Mouse (Mus musculus) MEL (cell line): ENCODE data around the gene Syngr4. TPM values are rescaled to one million over a fixed set of nuclear protein-coding genes. Genes with fewer than 3 reads are reported as not detected.

Experiments
- DNase-seq: peaks from one replicate; pipeline ENCODE4 v3.0.0; 2011; ENCODE audit warnings: low read depth, low spot score
- H3K27ac ChIP-seq: 2 replicates; pipeline ENCODE4 v1.5.1; 2012; ENCODE audit warnings: low read depth, mild to moderate bottlenecking, control low read depth, low read length, moderate library complexity; ENCODE audit not compliant: control insufficient read depth
- H3K27me3 ChIP-seq, 2 experiments: fragments of 150-350 bp in 1 of 2; sonication (generic) in 1 of 2; 2 replicates each; pipeline ENCODE4 v1.6.1; 2012; ENCODE audit warnings: low read length in 2 of 2, mild to moderate bottlenecking in 2 of 2, improper control_type of control experiment in 1 of 2, moderate library complexity in 1 of 2; ENCODE audit not compliant: insufficient read depth in 2 of 2, control insufficient read depth in 1 of 2
- H3K36me3 ChIP-seq, 2 experiments: 2 replicates each; pipeline ENCODE4 v1.6.1; 2012 to 2014; ENCODE audit warnings: low read length in 2 of 2, improper control_type of control experiment in 1 of 2, inconsistent platforms in 1 of 2, mild to moderate bottlenecking in 1 of 2; ENCODE audit not compliant: insufficient read depth in 2 of 2, control insufficient read depth in 1 of 2
- H3K4me1 ChIP-seq, 2 experiments: fragments of 150-350 bp in 1 of 2; sonication (generic) in 1 of 2; 2 replicates each; pipeline ENCODE4 v1.6.1; 2012; ENCODE audit warnings: low read length in 2 of 2, improper control_type of control experiment in 1 of 2, mild to moderate bottlenecking in 1 of 2; ENCODE audit not compliant: insufficient read depth in 2 of 2, control insufficient read depth in 1 of 2
- H3K4me3 ChIP-seq, 2 experiments: fragments of 150-350 bp in 1 of 2; sonication (generic) in 1 of 2; 2 replicates each; pipeline ENCODE4 v1.5.1; 2012; ENCODE audit warnings: low read depth in 2 of 2, low read length in 2 of 2, mild to moderate bottlenecking in 2 of 2, moderate library complexity in 2 of 2, control low read depth in 1 of 2, improper control_type of control experiment in 1 of 2; ENCODE audit not compliant: control insufficient read depth in 1 of 2, insufficient read depth in 1 of 2
- H3K79me2 ChIP-seq: 2 replicates; pipeline ENCODE4 v1.6.1; 2012; ENCODE audit warnings: mild to moderate bottlenecking, low read length, moderate library complexity; ENCODE audit not compliant: control insufficient read depth, poor library complexity, insufficient read depth
- H3K9ac ChIP-seq: 2 replicates; pipeline ENCODE4 v1.6.1; 2012; ENCODE audit warnings: low read depth, mild to moderate bottlenecking, control low read depth, low read length, moderate library complexity; ENCODE audit not compliant: control insufficient read depth, poor library complexity, severe bottlenecking
- H3K9me3 ChIP-seq: fragments of 150-350 bp; sonication (generic); replicated peaks from 2 replicates; pipeline ENCODE4 v1.6.1; 2012; ENCODE audit warnings: mild to moderate bottlenecking, low read length, improper control_type of control experiment, moderate library complexity; ENCODE audit not compliant: insufficient read depth
- CHD2 ChIP-seq: IDR thresholded peaks from 2 replicates; pipeline ENCODE4 v1.6.1; 2011; ENCODE audit warnings: low read length, improper control_type of control experiment
- CTCF ChIP-seq, 3 experiments: IDR thresholded peaks in 2 of 3; conservative IDR thresholded peaks in 1 of 3; 2 replicates each; pipeline ENCODE4 v1.5.1; 2011 to 2012; ENCODE audit warnings: low read length in 3 of 3, low read depth in 2 of 3, mild to moderate bottlenecking in 2 of 3, improper control_type of control experiment in 1 of 3, inconsistent platforms in 1 of 3, mixed read lengths in 1 of 3, moderate library complexity in 1 of 3; ENCODE audit not compliant: control insufficient read depth in 1 of 3, insufficient read depth in 1 of 3, poor library complexity in 1 of 3, severe bottlenecking in 1 of 3
- ELF1 ChIP-seq: IDR thresholded peaks from 2 replicates; pipeline ENCODE4 v1.6.1; 2014; ENCODE audit warnings: low read depth, mild to moderate bottlenecking, inconsistent platforms, low read length, improper control_type of control experiment, moderate library complexity
- GABPA ChIP-seq: IDR thresholded peaks from 2 replicates; pipeline ENCODE4 v1.6.1; 2012; ENCODE audit warnings: low read depth, mild to moderate bottlenecking, inconsistent platforms, low read length, improper control_type of control experiment, moderate library complexity
- GATA1 ChIP-seq: IDR thresholded peaks from 2 replicates; pipeline ENCODE4 v1.6.1; 2011; ENCODE audit warnings: low read depth, low read length, improper control_type of control experiment
- KAT2A ChIP-seq: conservative IDR thresholded peaks from 2 replicates; pipeline ENCODE4 v1.6.1; 2012; ENCODE audit warnings: low read depth, low read length, improper control_type of control experiment, inconsistent platforms
- MAFK ChIP-seq: IDR thresholded peaks from 2 replicates; pipeline ENCODE4 v1.6.1; 2011; ENCODE audit warnings: low read depth, mild to moderate bottlenecking, low read length, improper control_type of control experiment, borderline replicate concordance
- MAZ ChIP-seq: IDR thresholded peaks from 2 replicates; pipeline ENCODE4 v1.6.1; 2012; ENCODE audit warnings: low read depth, mild to moderate bottlenecking, inconsistent platforms, low read length, improper control_type of control experiment
- MEF2A ChIP-seq: IDR thresholded peaks from 2 replicates; pipeline ENCODE4 v1.6.1; 2014; ENCODE audit warnings: low read depth, mild to moderate bottlenecking, inconsistent platforms, low read length, improper control_type of control experiment; ENCODE audit not compliant: poor library complexity, insufficient replicate concordance, severe bottlenecking; ENCODE audit errors: extremely low read depth
- MXI1 ChIP-seq: IDR thresholded peaks from 2 replicates; pipeline ENCODE4 v1.6.1; 2011; ENCODE audit warnings: mild to moderate bottlenecking, low read depth, low read length, improper control_type of control experiment
- MYB ChIP-seq: IDR thresholded peaks from 2 replicates; pipeline ENCODE4 v1.6.1; 2011; ENCODE audit warnings: mild to moderate bottlenecking, low read depth, low read length, improper control_type of control experiment
- MYC ChIP-seq: IDR thresholded peaks from 2 replicates; pipeline ENCODE4 v1.6.1; 2011; ENCODE audit warnings: low read depth, mild to moderate bottlenecking, low read length, improper control_type of control experiment, moderate library complexity
- NRF1 ChIP-seq: IDR thresholded peaks from 2 replicates; pipeline ENCODE4 v1.6.1; 2014; ENCODE audit warnings: low read depth, mild to moderate bottlenecking, inconsistent platforms, low read length, improper control_type of control experiment, moderate library complexity; ENCODE audit not compliant: poor library complexity, insufficient read depth, severe bottlenecking
- POLR2AphosphoS2 ChIP-seq: IDR thresholded peaks from 2 replicates; pipeline ENCODE4 v1.6.1; 2011; ENCODE audit warnings: low read length, improper control_type of control experiment
- POLR2AphosphoS5 ChIP-seq: IDR thresholded peaks from 2 replicates; pipeline ENCODE4 v1.6.1; 2012; ENCODE audit warnings: low read depth, borderline replicate concordance, mild to moderate bottlenecking, inconsistent platforms, low read length, moderate library complexity, mixed read lengths
- RCOR1 ChIP-seq: IDR thresholded peaks from 2 replicates; pipeline ENCODE4 v1.6.1; 2012; ENCODE audit warnings: low read depth, mild to moderate bottlenecking, inconsistent platforms, low read length, improper control_type of control experiment
- SIN3A ChIP-seq: IDR thresholded peaks from 2 replicates; pipeline ENCODE4 v1.6.1; 2012; ENCODE audit warnings: low read length, improper control_type of control experiment, inconsistent platforms
- SMC3 ChIP-seq: IDR thresholded peaks from 2 replicates; pipeline ENCODE4 v1.6.1; 2011; ENCODE audit warnings: low read depth, low read length, improper control_type of control experiment
- UBTF ChIP-seq: IDR thresholded peaks from 2 replicates; pipeline ENCODE4 v1.6.1; 2012; ENCODE audit warnings: low read depth, mild to moderate bottlenecking, inconsistent platforms, low read length, improper control_type of control experiment, moderate library complexity, borderline replicate concordance; ENCODE audit not compliant: insufficient read depth
- USF2 ChIP-seq, 2 experiments: IDR thresholded peaks; 2 replicates each; pipeline ENCODE4 v1.6.1; 2011 to 2012; ENCODE audit warnings: improper control_type of control experiment in 2 of 2, low read length in 2 of 2, borderline replicate concordance in 1 of 2, inconsistent platforms in 1 of 2, low read depth in 1 of 2, mild to moderate bottlenecking in 1 of 2; ENCODE audit not compliant: insufficient read depth in 1 of 2
- ZC3H11A ChIP-seq: IDR thresholded peaks from 2 replicates; pipeline ENCODE4 v1.6.1; 2012; ENCODE audit warnings: low read depth, mild to moderate bottlenecking, inconsistent platforms, low read length, improper control_type of control experiment
- ZKSCAN1 ChIP-seq: IDR thresholded peaks from 2 replicates; pipeline ENCODE4 v1.6.1; 2012; ENCODE audit warnings: low read depth, mild to moderate bottlenecking, inconsistent platforms, low read length, improper control_type of control experiment, moderate library complexity
- ZMIZ1 ChIP-seq: IDR thresholded peaks from 2 replicates; pipeline ENCODE4 v1.6.1; 2012; ENCODE audit warnings: low read depth, mild to moderate bottlenecking, inconsistent platforms, low read length, improper control_type of control experiment, moderate library complexity
- ZNF384 ChIP-seq: IDR thresholded peaks from 2 replicates; pipeline ENCODE4 v1.6.1; 2012; ENCODE audit warnings: low read depth, mild to moderate bottlenecking, inconsistent platforms, low read length, improper control_type of control experiment
- polyA plus RNA-seq, 2 experiments: library from polyadenylated mRNA; stranded (reverse) in 1 of 2; unstranded in 1 of 2; fragments of >175 nt in 1 of 2; fragments of >200 nt in 1 of 2; gene quantifications; 2 replicates each; pipeline versions ENCODE4 v1.2.1 to v1.2.4; 2012; ENCODE audit warnings: low replicate concordance in 2 of 2, low read depth in 1 of 2; ENCODE audit not compliant: insufficient read length in 2 of 2, insufficient read depth in 1 of 2, missing spikeins in 1 of 2
- total RNA-seq: library from RNA; depleted of rRNA; stranded (reverse); fragments of 300-350 nt; gene quantifications from 2 replicates; pipeline ENCODE4 v1.2.3, GENCODE M21; 2012

Gene Syngr4
- total and polyA plus RNA-seq, 3 experiments = 0.46 to 1.1 TPM; not detected in 1

- no peak overlapping the region for H3K9ac ChIP-seq
- no peaks in the 10 kb centered on the region for H3K27me3 ChIP-seq
- H3K9me3 ChIP-seq = no peaks in the 10 kb centered on the region
- no peak for DNase-seq
- H3K27ac ChIP-seq = no peak overlapping the region
- no peaks in the 10 kb centered on the region for H3K36me3 ChIP-seq
- 0 out of 2 replicates have a peak, but pooled peaks cover 3% of the 10 kb centered on the region for H3K79me2 ChIP-seq
- no peak for TF ChIP-seq USF2 (IDR thresholded peaks at IDR 0.05; ENCODE audit: borderline replicate concordance in 1 of 2, insufficient read depth in 1 of 2, low read depth in 1 of 2, low read length in 2 of 2)
- TF ChIP-seq ZNF384 = no peak
- no peak for TF ChIP-seq MAFK
- no peak for TF ChIP-seq ZMIZ1
- TF ChIP-seq NRF1 = no peak
- no peak for TF ChIP-seq MAZ
- no peak for TF ChIP-seq GATA1
- TF ChIP-seq ELF1 = no peak
- TF ChIP-seq CHD2 = no peak
- TF ChIP-seq KAT2A = no peak
- no peak for TF ChIP-seq GABPA
- no peak for TF ChIP-seq ZKSCAN1
- TF ChIP-seq SMC3 = no peak
- no peak for TF ChIP-seq MEF2A
- TF ChIP-seq RCOR1 = no peak
- no peak for TF ChIP-seq MXI1
- peaks cover 0 to 6% of the 10 kb centered on the region in 2 experiments; a peak in 2 of 4 replicates for H3K4me1 ChIP-seq
- H3K4me3 ChIP-seq = no peak overlapping the region
These were observed 19.8 kb upstream of the Syngr4 start for GRCm38 (mm10) chr7:45916056-45917003.

DNA sequence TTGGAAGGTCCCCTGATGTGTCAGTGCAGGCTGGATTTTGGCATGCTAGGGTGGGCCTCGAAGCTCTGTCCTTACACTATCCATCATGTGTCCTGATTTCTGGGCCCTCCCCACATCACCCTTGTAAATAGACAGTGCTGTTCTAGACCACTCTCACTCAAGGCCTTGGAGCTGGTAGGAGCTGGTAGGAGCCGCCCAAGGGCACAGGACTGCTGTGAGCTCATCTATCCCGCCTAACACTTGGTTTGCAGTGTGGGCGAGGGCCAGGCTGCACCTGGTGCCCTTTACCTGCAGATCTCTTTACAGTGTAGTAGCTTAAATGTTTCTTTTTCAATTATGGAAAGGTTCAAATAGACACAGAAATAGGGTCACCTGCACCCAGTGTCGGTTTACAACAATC is 18.5 kb upstream of the Syngr4 start:
- H3K9me3 ChIP-seq = no peaks in the 10 kb centered on the region
- H3K4me1 ChIP-seq = peaks cover 0 to 6% of the 10 kb centered on the region in 2 experiments; a peak in 1 of 4 replicates
- H3K79me2 ChIP-seq = no peaks in the 10 kb centered on the region
- no peak overlapping the region for H3K27ac ChIP-seq
- no peak overlapping the region for H3K4me3 ChIP-seq
- no peaks in the 10 kb centered on the region for H3K27me3 ChIP-seq
- H3K9ac ChIP-seq = no peak overlapping the region
- no peak for TF ChIP-seq POLR2AphosphoS5
- TF ChIP-seq RCOR1 = no peak
- no peak for TF ChIP-seq ELF1
- TF ChIP-seq CTCF (IDR thresholded peaks at IDR 0.05 in 2 of 3, conservative IDR thresholded peaks at IDR 0.05 in 1 of 3; ENCODE audit: control insufficient read depth in 1 of 3, insufficient read depth in 1 of 3, low read depth in 2 of 3, low read length in 3 of 3, poor library complexity in 1 of 3, severe bottlenecking in 1 of 3) = no peak
- no peak for TF ChIP-seq POLR2AphosphoS2
- TF ChIP-seq SMC3 = no peak
- TF ChIP-seq MYC = no peak
- no peak for TF ChIP-seq SIN3A
- TF ChIP-seq UBTF = no peak
- TF ChIP-seq MYB = no peak
- TF ChIP-seq ZC3H11A = no peak
- TF ChIP-seq, all 39 proteins: peak for 0
- no peaks in the 10 kb centered on the region for H3K36me3 ChIP-seq
- no peak for DNase-seq
